Mouse (Mus musculus): ENCODE data around the gene Rbm15. TPM values are rescaled to one million over a fixed set of nuclear protein-coding genes. Genes with fewer than 3 reads are reported as not detected.

The Rbm15 gene
- 7.2 and 8.9 TPM in 2 replicates for polyA plus RNA-seq (2012; ENCODE audit: insufficient read depth, insufficient read length, missing spikeins)

- peak within 1 kb of the TSS; percentile 93 for H3K27ac ChIP-seq (replicated peaks; ENCODE audit: low read depth, low read length)
- peak within 1 kb of the TSS; percentile 85 for H3K4me3 ChIP-seq (ENCODE audit: insufficient read depth, low read depth, low read length)
- H3K4me1 ChIP-seq (ENCODE audit: control insufficient read depth, insufficient read depth, insufficient read length, low read length) = peaks cover 16% of the 10 kb centered on the region
These were observed at the start of gene Rbm15 for GRCm38 (mm10) chr3:107333381-107334201. Gene Rbm15 (minus strand): TSS chr3:107333673.

GRCm38 (mm10) chr3:107379422-107379821, 45.9 kb upstream of the Rbm15 start:
- Histone ChIP-seq H3K27ac (replicated peaks; ENCODE audit: low read depth, low read length) (no peak overlapping the region), H3K4me3 (ENCODE audit: insufficient read depth, low read depth, low read length) (no peak overlapping the region), H3K4me1 (ENCODE audit: control insufficient read depth, insufficient read depth, insufficient read length, low read length) (peaks cover 5% of the 10 kb centered on the region; the same call in 1 of the 2 replicates)

GRCm38 (mm10) chr3:107378626-107379025, 45.2 kb upstream of the Rbm15 start:
- no peak overlapping the region for H3K27ac ChIP-seq (replicated peaks; ENCODE audit: low read depth, low read length)
- peaks cover 6% of the 10 kb centered on the region; the same call in 1 of the 2 replicates for H3K4me1 ChIP-seq (ENCODE audit: control insufficient read depth, insufficient read depth, insufficient read length, low read length)
- no peak overlapping the region for H3K4me3 ChIP-seq (ENCODE audit: insufficient read depth, low read depth, low read length)

- Histone ChIP-seq H3K27ac (replicated peaks; ENCODE audit: low read depth, low read length) (no peak overlapping the region), H3K4me3 (ENCODE audit: insufficient read depth, low read depth, low read length) (no peak overlapping the region), H3K4me1 (ENCODE audit: control insufficient read depth, insufficient read depth, insufficient read length, low read length) (peaks cover 6% of the 10 kb centered on the region; the same call in 1 of the 2 replicates)
These were observed 41.6 kb upstream of the Rbm15 start for GRCm38 (mm10) chr3:107374948-107375664.

- no peak overlapping the region for H3K4me3 ChIP-seq (ENCODE audit: insufficient read depth, low read depth, low read length)
- no peaks in the 10 kb centered on the region for H3K4me1 ChIP-seq (ENCODE audit: control insufficient read depth, insufficient read depth, insufficient read length, low read length)
- no peak overlapping the region for H3K27ac ChIP-seq (replicated peaks; ENCODE audit: low read depth, low read length)
These were observed 35.7 kb upstream of the Rbm15 start for GRCm38 (mm10) chr3:107369156-107369555.

GRCm38 (mm10) chr3:107367938-107368599, 34.6 kb upstream of the Rbm15 start:
- Histone ChIP-seq H3K4me1 (ENCODE audit: control insufficient read depth, insufficient read depth, insufficient read length, low read length) (no peaks in the 10 kb centered on the region), H3K4me3 (ENCODE audit: insufficient read depth, low read depth, low read length) (no peak overlapping the region), H3K27ac (replicated peaks; ENCODE audit: low read depth, low read length) (no peak overlapping the region)

GRCm38 (mm10) chr3:107365341-107365740, 31.9 kb upstream of the Rbm15 start:
- Histone ChIP-seq H3K4me3 (ENCODE audit: insufficient read depth, low read depth, low read length) (no peak overlapping the region), H3K27ac (replicated peaks; ENCODE audit: low read depth, low read length) (no peak overlapping the region), H3K4me1 (ENCODE audit: control insufficient read depth, insufficient read depth, insufficient read length, low read length) (no peaks in the 10 kb centered on the region)

- no peak overlapping the region for H3K27ac ChIP-seq (replicated peaks; ENCODE audit: low read depth, low read length)
- no peak overlapping the region for H3K4me3 ChIP-seq (ENCODE audit: insufficient read depth, low read depth, low read length)
- no peaks in the 10 kb centered on the region for H3K4me1 ChIP-seq (ENCODE audit: control insufficient read depth, insufficient read depth, insufficient read length, low read length)
These were observed 29.9 kb upstream of the Rbm15 start for GRCm38 (mm10) chr3:107363391-107363790.

- H3K4me3 ChIP-seq (ENCODE audit: insufficient read depth, low read depth, low read length) = no peak overlapping the region
- no peak overlapping the region for H3K27ac ChIP-seq (replicated peaks; ENCODE audit: low read depth, low read length)
- H3K4me1 ChIP-seq (ENCODE audit: control insufficient read depth, insufficient read depth, insufficient read length, low read length) = peaks cover 5% of the 10 kb centered on the region
These were observed 26.9 kb upstream of the Rbm15 start for GRCm38 (mm10) chr3:107360341-107360740.

GRCm38 (mm10) chr3:107357700-107358234, 24.3 kb upstream of the Rbm15 start:
- Histone ChIP-seq H3K4me1 (ENCODE audit: control insufficient read depth, insufficient read depth, insufficient read length, low read length) (peaks cover 7% of the 10 kb centered on the region), H3K27ac (replicated peaks; ENCODE audit: low read depth, low read length) (0 out of 2 replicates have a peak overlapping the region, but pooled peaks have one; percentile 50), H3K4me3 (ENCODE audit: insufficient read depth, low read depth, low read length) (no peak overlapping the region)

GRCm38 (mm10) chr3:107356964-107357441, 23.5 kb upstream of the Rbm15 start:
- 0 out of 2 replicates have a peak overlapping the region, but pooled peaks have one; percentile 19 for H3K4me3 ChIP-seq (ENCODE audit: insufficient read depth, low read depth, low read length)
- peaks cover 7% of the 10 kb centered on the region for H3K4me1 ChIP-seq (ENCODE audit: control insufficient read depth, insufficient read depth, insufficient read length, low read length)
- 0 out of 2 replicates have a peak overlapping the region, but pooled peaks have one; percentile 19 for H3K27ac ChIP-seq (replicated peaks; ENCODE audit: low read depth, low read length)

GRCm38 (mm10) chr3:107355618-107356260, 22.3 kb upstream of the Rbm15 start:
- Histone ChIP-seq H3K4me1 (ENCODE audit: control insufficient read depth, insufficient read depth, insufficient read length, low read length) (peaks cover 7% of the 10 kb centered on the region), H3K4me3 (ENCODE audit: insufficient read depth, low read depth, low read length) (no peak overlapping the region), H3K27ac (replicated peaks; ENCODE audit: low read depth, low read length) (no peak overlapping the region)

- no peak overlapping the region for H3K4me3 ChIP-seq (ENCODE audit: insufficient read depth, low read depth, low read length)
- H3K27ac ChIP-seq (replicated peaks; ENCODE audit: low read depth, low read length) = no peak overlapping the region
- H3K4me1 ChIP-seq (ENCODE audit: control insufficient read depth, insufficient read depth, insufficient read length, low read length) = peaks cover 3% of the 10 kb centered on the region; the same call in 1 of the 2 replicates
These were observed 18.2 kb upstream of the Rbm15 start for GRCm38 (mm10) chr3:107351706-107352105.

GRCm38 (mm10) chr3:107349006-107349405, 15.5 kb upstream of the Rbm15 start:
- H3K27ac ChIP-seq (replicated peaks; ENCODE audit: low read depth, low read length) = peak overlapping the region; percentile 97

More at GRCm38 (mm10) chr3:107349006-107349405, 15.5 kb upstream of the Rbm15 start:
- peaks cover 2% of the 10 kb centered on the region; the same call in 1 of the 2 replicates for H3K4me1 ChIP-seq (ENCODE audit: control insufficient read depth, insufficient read depth, insufficient read length, low read length)
- no peak overlapping the region for H3K4me3 ChIP-seq (ENCODE audit: insufficient read depth, low read depth, low read length)
